Mouse (Mus musculus) granulocyte monocyte progenitor cell, adult 5-6 weeks (primary cell): ENCODE measurements around the gene 3110082I17Rik. TPM values are rescaled to one million over a fixed set of nuclear protein-coding genes. Genes with fewer than 3 reads are reported as not detected.
"Not testable (repeated sequence)": the region's sequence is repeated elsewhere in the genome, so short reads cannot be mapped to it uniquely, and the experiment has no call there.

Experiments used
- ATAC-seq: replicated peaks from 2 replicates; pipeline ENCODE4 v1.8.0; 2016; ENCODE audit warnings: mild to moderate bottlenecking, moderate TSS enrichment, inconsistent platforms; ENCODE audit not compliant: poor library complexity, severe bottlenecking
- total RNA-seq, 2 experiments: library from RNA; stranded (forward) in 1 of 2; stranded (reverse) in 1 of 2; fragments of 200-712, 200-1000 nt in 1 of 2; fragments of >200 nt in 1 of 2; fragmentation: Nextera tagmentation in 1 of 2; gene quantifications; 2 replicates each; pipeline ENCODE4 v1.2.3; 2014 to 2017

The 3110082I17Rik gene
- total RNA-seq, 2 experiments from 2014 or later = 44.6 to 54.1 TPM

- peak; percentile 48 for ATAC-seq
Observed at GRCm38 (mm10) chr5:139364260-139364910, 95.9 kb downstream of the 3110082I17Rik start.

- ATAC-seq = no peak
Observed at GRCm38 (mm10) chr5:139363858-139364257, 96.5 kb downstream of the 3110082I17Rik start.

GRCm38 (mm10) chr5:139359244-139359643, 101.1 kb downstream of the 3110082I17Rik start:
- ATAC-seq = no peak

DNA sequence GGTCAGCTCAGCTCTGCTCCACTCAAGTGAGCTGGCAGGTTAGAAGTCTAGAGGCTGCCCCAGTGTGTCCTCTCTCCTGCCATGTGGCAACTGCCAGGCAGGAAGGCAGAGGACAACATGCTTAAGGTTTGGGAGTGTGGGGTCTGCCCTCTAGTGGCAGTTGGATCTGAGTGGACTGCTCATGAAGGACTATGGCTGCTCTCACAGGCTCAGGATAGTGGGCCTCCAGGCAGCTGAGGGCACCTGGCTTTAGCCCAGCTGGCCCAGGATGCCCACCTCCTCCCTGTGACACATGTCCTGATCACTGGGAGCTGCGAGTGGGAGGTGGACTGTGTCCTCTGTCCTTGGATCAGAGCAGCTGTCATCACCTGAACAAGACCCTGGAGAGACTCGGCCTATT, 101.7 kb downstream of the 3110082I17Rik start:
- ATAC-seq = peak; percentile 56

- peak; percentile 56 for ATAC-seq
Observed at GRCm38 (mm10) chr5:139355235-139355772, 105.0 kb downstream of the 3110082I17Rik start.

DNA sequence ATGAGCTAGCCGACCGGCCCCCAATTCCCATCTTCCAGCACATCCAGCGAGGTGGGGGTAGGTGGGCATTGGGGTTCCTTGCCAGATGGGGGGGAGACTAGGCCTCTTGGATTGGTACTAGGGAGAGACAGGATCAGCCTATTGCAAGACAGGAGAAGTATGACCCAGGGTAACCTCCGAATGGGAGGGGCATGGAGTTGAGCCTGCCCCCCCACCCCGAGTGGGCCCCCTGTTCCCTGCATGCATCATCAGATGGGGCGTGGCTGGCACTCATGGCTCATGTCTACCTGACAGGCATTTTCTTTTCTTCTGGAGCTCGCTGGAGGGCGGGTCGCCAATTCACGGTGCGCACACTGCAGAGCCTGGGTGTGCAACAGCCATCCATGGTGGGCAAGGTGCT, 106.4 kb downstream of the 3110082I17Rik start:
- ATAC-seq = no peak

GRCm38 (mm10) chr5:139353496-139353895, 106.8 kb downstream of the 3110082I17Rik start:
- ATAC-seq = peak; percentile 31; the same call in 1 of the 2 replicates

GRCm38 (mm10) chr5:139352317-139352716, 108.0 kb downstream of the 3110082I17Rik start, which contains the start of gene Cyp2w1:
Gene Cyp2w1, plus strand, starts transcription at chr5:139352617.
- no peak for ATAC-seq

DNA sequence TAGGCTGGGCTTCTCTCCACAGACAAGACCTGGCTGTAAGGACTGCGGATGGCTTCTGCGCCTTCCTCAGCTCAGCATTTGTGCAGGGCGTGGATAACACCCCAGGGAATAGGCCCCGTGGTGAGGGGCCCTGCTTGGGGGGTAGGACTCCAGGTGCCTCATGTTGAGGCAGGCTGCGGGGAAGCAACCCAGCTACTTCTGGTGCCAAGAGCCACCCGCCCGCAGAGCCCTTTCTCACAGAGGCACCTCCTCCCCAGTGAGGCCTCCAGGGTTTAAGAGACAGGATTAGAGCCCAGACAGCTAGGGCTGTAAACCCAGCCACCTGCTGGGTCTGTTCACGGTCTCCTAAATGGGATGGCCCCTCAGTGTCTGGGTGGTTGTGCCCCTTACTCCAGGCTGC, 108.7 kb downstream of the 3110082I17Rik start:
- no peak for ATAC-seq

- peak; percentile 68 for ATAC-seq
Observed at GRCm38 (mm10) chr5:139351134-139351533, 109.2 kb downstream of the 3110082I17Rik start, which contains the start of gene Cox19. Gene Cox19, minus strand, starts transcription at chr5:139351418.

- ATAC-seq = no peak
Observed at GRCm38 (mm10) chr5:139349713-139350112, 110.6 kb downstream of the 3110082I17Rik start.

DNA sequence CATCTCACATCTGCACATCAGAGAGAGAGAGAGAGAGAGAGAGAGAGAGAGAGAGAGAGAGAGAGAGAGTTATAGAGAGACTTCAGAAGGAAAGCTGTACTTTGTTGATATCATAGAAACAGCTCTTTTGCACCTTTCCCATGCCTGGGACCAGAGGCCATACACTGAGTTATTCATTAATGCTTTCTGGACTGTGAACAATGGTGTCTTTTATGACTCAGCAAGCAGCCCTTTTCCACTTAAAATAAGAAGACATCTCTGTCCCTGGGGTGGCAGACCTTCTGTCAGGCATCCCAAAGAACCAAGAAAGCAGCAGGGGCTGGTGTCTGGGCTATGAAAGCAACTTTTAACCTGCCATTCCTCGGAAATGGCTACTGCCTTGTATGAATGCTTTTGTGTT, 113.1 kb downstream of the 3110082I17Rik start:
- ATAC-seq = no peak

GRCm38 (mm10) chr5:139345364-139345714, 115.0 kb downstream of the 3110082I17Rik start:
- ATAC-seq = no peak; the same call in 1 of the 2 replicates

GRCm38 (mm10) chr5:139344687-139345363, 115.5 kb downstream of the 3110082I17Rik start:
- ATAC-seq = peak; percentile 97

GRCm38 (mm10) chr5:139344021-139344686, 116.2 kb downstream of the 3110082I17Rik start:
- peak; percentile 78 for ATAC-seq

- ATAC-seq = no peak
Observed at GRCm38 (mm10) chr5:139338891-139339290, 121.4 kb downstream of the 3110082I17Rik start.

DNA sequence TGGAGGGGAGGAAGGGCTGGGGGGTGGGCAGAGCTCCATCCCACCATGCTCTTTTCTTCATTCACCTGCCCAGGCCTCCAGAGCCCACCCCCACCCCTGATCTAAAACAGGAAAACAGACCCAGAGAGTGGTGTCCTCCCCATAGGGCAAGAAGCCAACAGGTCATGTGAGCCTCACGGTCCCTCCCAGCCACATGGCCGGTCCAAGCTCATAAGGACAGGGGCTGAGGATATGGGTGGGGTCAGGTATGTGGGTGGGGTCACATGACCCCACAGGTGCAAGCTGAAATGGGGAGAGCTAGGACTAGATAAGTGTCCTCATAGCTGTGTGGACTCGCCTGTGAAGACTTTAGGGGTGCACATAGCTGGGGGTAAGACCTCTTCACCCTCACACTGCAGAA, 121.9 kb downstream of the 3110082I17Rik start:
- no peak; the same call in 1 of the 2 replicates for ATAC-seq

GRCm38 (mm10) chr5:139337826-139338370, 122.4 kb downstream of the 3110082I17Rik start:
- no peak for ATAC-seq

DNA sequence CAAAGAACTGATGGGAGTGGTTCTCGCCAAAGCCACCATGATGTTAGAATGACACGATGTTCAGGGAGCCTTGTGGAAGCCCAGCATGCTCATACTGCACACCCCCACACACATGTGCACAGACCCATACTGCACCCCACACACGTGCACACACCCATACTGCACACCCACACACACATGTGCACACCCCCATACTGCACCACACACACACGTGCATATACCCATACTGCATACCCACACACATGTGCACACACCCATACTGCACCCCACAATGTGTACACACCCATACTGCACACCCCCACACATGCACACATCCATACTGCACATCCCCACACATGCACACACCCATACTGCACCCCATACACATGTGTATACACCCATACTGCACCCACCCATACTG, 124.7 kb downstream of the 3110082I17Rik start:
- ATAC-seq = no peak

DNA sequence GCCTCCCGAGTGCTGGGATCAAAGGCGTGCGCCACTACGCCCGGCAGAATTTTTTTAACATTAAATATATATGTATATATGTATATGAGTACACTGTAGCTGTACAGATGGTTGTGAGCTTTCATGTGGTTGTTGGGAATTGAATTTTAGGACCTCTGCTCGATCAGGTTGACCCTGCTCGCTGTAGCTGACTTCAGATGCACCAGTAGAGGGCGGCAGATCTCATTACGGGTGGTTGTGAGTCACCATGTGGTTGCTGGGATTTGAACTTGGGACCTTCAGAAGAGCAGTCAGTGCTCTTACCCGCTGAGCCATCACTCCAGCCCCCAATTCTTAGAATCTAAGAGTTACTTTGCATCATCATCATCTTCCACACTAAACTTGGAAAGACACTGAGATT, 125.9 kb downstream of the 3110082I17Rik start:
- not testable (repeated sequence) for ATAC-seq
